Mouse (Mus musculus): ENCODE results near the gene Stx2. TPM values are rescaled to one million over a fixed set of nuclear protein-coding genes. Genes with fewer than 3 reads are reported as not detected.
A peak's percentile ranks its signal among the peaks of the same experiment; 100 is the strongest.

Stx2 gene
- total RNA-seq (2021), result 10 to 100 TPM; 27.1 to 29.2 TPM
- long read RNA-seq, transcript Stx2-201 (11 exons, 2,939 nt), result major isoform, 5 of 22 reads
- long read RNA-seq, partial matches to known transcripts, result 1 of 22 reads
- long read RNA-seq, other reads (novel, unspliced or antisense), result 12 of 22 reads

- peak; percentile 89 to 94 for DNase-seq (ENCODE audit: low spot score in 2 of 2)
These were observed at the start of gene Stx2 for GRCm38 (mm10) chr5:129008412-129008826. Stx2 (minus strand) TSS chr5:129008574.

DNA sequence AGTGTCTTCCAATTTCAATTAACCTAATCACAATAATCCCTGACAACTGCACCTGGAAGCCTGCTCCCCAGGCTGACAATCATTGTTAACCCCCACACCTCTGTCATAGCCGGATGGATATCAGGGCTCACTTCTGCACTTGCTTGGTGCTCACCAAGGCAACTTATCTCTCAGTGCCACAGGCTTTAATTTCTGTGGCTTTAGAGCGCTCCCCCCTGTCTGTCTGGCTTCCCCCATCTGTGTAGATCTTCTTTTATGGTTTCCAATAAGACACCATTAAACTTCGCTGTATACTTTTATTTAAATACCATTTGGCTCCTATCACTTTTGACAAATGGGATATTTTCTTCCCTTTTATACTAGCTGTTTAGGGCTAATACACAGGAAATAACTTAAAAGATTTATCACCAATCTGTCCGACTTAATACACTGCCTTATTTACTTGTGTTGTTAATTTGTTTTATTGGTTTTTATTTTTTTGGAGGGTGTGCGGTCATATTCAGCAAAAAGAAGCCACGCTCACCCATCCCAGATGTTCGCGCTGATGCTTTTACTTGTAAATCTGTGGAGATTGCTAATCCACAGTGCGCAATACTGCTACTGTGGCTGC lies 46.4 kb upstream of the Stx2 start:
- DNase-seq (ENCODE audit: low spot score in 2 of 2), result no peak

- no peak for DNase-seq (ENCODE audit: low spot score in 2 of 2)
These were observed 44.4 kb upstream of the Stx2 start for GRCm38 (mm10) chr5:129052636-129053355.

DNA sequence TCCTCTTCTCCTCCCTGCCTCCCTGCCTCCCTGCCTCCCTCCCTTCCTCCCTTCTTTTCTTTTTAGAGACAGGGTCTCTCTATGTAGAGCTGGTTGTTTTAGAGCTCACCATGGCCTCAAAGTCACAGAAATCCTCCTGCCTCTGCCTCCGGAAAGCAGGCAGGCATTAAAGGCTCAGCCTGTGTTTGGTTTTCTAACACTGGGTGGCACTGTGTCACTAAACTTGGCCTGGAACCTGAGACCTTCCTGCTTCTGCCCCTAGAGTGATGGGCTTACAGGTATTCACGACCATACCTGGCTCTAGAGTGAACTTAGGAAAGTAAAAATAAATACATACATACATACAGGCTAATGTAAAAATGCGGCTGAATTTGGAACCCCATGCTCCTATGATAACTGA lies 43.5 kb upstream of the Stx2 start:
- DNase-seq (ENCODE audit: low spot score in 2 of 2), result no peak

DNA sequence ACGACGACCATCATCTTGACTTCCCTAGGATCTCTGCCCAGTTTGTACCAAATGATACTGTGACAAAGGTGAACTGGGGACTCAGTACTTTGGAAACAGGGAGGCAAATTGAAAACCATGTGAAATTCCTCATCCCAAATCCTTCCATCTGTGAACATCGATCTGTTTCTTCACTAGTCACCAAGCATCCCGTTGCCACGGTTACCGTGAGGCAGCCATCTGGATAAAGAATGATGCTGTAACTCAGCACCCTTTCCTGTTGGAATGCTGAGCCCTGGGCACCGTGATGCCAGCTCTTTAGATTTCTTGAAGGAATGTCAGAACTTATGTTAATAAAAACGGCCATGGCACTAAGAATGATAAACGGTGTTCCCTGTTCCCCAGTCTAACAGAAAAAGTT lies 41.0 kb upstream of the Stx2 start:
- peak; percentile 81 to 94 for DNase-seq (ENCODE audit: low spot score in 2 of 2)

- peak in 1 of 2 experiments; percentile 62 for DNase-seq (ENCODE audit: low spot score in 2 of 2)
These were observed 37.5 kb upstream of the Stx2 start for GRCm38 (mm10) chr5:129045641-129046580.

DNA sequence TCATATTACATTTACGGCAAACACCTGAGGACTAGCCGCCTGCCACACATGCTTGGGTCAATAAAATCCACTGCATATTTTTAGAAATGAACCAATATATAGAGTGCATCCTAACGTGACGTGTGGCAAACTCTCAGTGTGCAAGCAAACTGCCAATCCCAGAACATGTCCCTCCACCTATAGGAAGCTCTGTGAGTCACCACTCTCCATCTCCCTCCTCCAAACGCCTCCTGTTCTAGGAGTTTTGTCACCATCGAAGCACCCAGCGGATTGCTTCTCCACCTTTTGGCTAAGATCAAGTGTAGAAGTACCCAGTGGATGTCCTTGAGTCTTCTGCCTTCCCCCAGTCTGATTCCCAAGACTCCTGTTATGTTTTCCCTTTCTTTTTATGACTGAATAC lies 29.4 kb upstream of the Stx2 start:
- DNase-seq (ENCODE audit: low spot score in 2 of 2), result no peak

GRCm38 (mm10) chr5:129036678-129037077 lies 28.3 kb upstream of the Stx2 start:
- no peak for DNase-seq (ENCODE audit: low spot score in 2 of 2)

DNA sequence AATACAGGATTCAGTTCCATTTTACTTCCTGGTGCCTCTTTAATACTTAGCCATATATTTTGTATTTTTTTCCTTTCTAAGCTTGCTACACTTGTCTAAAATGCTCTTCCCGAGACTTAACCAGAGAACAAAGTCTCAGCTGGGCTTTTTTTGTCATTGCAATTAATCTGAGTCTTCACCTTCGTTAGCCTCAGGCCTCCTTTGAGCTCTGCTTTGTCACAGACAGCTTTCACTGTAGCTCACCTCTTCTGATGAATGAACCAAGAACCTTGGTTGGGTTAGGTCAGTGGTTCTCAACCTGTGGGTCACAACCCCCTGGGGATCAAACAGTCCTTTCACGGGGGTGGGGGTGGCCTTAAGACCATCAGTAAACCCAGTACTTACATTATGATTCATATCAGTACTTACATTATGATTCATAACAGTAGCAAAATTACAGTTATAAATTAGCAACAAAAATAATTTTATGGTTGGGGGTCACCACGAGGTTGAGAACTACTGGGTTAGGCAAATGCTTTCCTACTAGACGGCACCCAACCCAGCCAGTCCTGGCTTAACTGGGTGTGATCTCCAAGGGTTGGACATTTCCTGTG lies 20.9 kb upstream of the Stx2 start:
- no peak for DNase-seq (ENCODE audit: low spot score in 2 of 2)

- no peak for DNase-seq (ENCODE audit: low spot score in 2 of 2)
These were observed 18.3 kb upstream of the Stx2 start for GRCm38 (mm10) chr5:129026637-129027036.

- DNase-seq (ENCODE audit: low spot score in 2 of 2), result no peak
These were observed 17.8 kb upstream of the Stx2 start for GRCm38 (mm10) chr5:129026171-129026570.

GRCm38 (mm10) chr5:129025725-129026124 lies 17.4 kb upstream of the Stx2 start:
- DNase-seq (ENCODE audit: low spot score in 2 of 2), result no peak

DNA sequence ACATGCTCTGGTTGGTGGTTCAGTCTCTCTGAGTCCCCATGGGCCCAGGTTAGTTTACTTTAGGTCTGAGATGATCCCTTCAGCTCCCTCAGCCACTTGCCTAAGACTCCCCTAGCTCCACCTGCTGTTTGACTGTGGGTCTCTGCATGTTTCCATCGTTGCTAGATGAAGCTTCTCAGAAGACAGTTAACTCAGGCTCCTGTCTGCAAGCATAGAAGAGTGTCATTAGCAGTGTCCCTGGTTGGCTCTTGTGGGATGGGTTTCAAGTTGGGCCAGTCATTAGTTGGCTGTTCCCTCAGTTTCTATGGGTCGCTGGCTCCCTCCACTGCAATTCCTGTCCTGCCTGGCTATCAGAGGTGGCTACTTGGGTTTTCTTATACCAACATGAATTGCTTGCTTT lies 16.7 kb upstream of the Stx2 start:
- DNase-seq (ENCODE audit: low spot score in 2 of 2), result no peak

- no peak for DNase-seq (ENCODE audit: low spot score in 2 of 2)
These were observed 12.4 kb upstream of the Stx2 start for GRCm38 (mm10) chr5:129020731-129021130.

DNA sequence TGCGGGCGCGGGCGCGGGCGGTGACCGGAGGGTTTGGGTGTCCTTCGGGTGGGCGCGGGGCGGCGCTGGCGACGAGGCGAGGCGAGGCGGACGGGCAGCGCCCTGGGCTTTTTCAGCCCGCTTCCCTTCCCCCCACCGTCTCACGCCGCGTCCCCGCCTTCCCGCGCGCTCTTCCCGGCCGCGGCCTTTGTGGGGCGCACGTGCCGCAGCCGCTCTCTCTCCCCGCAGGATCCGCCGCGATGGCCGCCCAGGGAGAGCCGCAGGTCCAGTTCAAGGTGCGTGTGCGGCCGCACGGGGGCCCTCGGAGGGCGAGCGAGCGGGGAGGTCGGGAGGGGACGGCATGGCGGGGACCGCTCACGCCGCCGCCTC lies 11.9 kb upstream of the Stx2 start:
- no peak for DNase-seq (ENCODE audit: low spot score in 2 of 2)

GRCm38 (mm10) chr5:129019497-129020299 lies 11.3 kb upstream of the Stx2 start, which contains the start of gene Ran:
Ran (plus strand) TSS chr5:129020069.
- DNase-seq (ENCODE audit: low spot score in 2 of 2), result peak; percentile 93 to 97

DNA sequence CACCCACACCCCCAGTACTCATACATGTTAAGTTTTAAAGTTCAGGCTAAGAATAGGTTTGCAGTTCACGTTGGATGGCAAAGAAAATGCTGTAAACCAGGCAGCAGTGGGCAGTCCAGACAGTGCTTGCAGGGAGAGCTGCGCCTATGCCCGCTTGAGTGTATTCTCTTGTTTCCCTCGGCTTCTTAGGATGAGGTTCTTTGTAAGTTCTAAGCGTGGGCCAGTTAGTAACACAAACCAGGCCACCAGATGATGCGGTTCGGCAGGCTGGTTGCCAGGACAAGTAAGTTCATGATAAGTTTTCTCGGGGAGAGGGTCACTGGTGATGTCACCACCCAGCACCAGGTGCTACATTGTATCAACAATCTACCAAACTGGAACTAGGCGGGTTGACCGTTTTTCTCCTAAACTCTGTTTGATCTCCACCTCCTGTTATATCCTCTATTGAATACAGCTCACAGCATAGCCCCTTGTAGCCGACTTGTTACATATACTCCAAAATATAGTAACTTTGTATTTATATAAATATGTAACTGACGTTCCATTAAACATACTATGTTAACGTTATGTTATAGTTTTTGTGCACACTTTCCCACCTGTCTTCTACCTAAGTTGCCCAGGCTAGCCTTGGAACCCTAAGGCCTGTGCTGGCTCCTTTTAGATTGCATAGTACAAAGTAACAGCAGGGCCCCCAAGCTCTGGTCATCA lies 10.6 kb upstream of the Stx2 start:
- DNase-seq (ENCODE audit: low spot score in 2 of 2), result no peak

- DNase-seq (ENCODE audit: low spot score in 2 of 2), result no peak
These were observed 8.0 kb upstream of the Stx2 start for GRCm38 (mm10) chr5:129016370-129016769.

- no peak for DNase-seq (ENCODE audit: low spot score in 2 of 2)
These were observed 7.2 kb upstream of the Stx2 start for GRCm38 (mm10) chr5:129015540-129015939.

- no peak for DNase-seq (ENCODE audit: low spot score in 2 of 2)
These were observed 6.6 kb upstream of the Stx2 start for GRCm38 (mm10) chr5:129015020-129015419.

Measured in layer of hippocampus, adult 18-20 months (tissue).